Mouse (Mus musculus) embryonic facial prominence, embryonic 14.5 days (tissue): ENCODE data around the gene Fbxo31. TPM values are rescaled to one million over a fixed set of nuclear protein-coding genes. Genes with fewer than 3 reads are reported as not detected.

Experiments
- ATAC-seq: fragments of 200-750 bp; cut with Nextera tagmentation; 2 replicates; pipeline ENCODE4 v1.8.0; 2017; ENCODE audit warnings: low read depth, moderate number of reproducible peaks, moderate TSS enrichment
- DNase-seq: peaks from one replicate; pipeline ENCODE4 v3.0.0-alpha.2; 2015; ENCODE audit warnings: low spot score
- H3K27ac ChIP-seq: fragments of 300-500 bp; sonication (generic); replicated peaks from 2 replicates; pipeline ENCODE4 v1.5.1; 2014; ENCODE audit warnings: low read depth, mild to moderate bottlenecking, low read length, moderate library complexity
- H3K27me3 ChIP-seq: fragments of 300-500 bp; sonication (generic); replicated peaks from 2 replicates; pipeline ENCODE4 v1.6.1; 2014; ENCODE audit warnings: low read length; ENCODE audit not compliant: control insufficient read depth, insufficient read depth
- H3K36me3 ChIP-seq: fragments of 300-500 bp; sonication (generic); 2 replicates; pipeline ENCODE4 v1.6.1; 2014; ENCODE audit warnings: low read length, mixed read lengths; ENCODE audit not compliant: control insufficient read depth, insufficient read depth
- H3K4me1 ChIP-seq: fragments of 300-500 bp; sonication (generic); 2 replicates; pipeline ENCODE4 v1.6.1; 2014; ENCODE audit warnings: antibody characterized with exemption, low read length; ENCODE audit not compliant: control insufficient read depth, insufficient read depth
- H3K4me2 ChIP-seq: fragments of 300-500 bp; sonication (generic); 2 replicates; pipeline ENCODE4 v1.6.1; 2014; ENCODE audit warnings: low read depth, mild to moderate bottlenecking, low read length, moderate library complexity, mixed read lengths
- H3K4me3 ChIP-seq: fragments of 300-500 bp; sonication (generic); 2 replicates; pipeline ENCODE4 v1.5.1; 2014; ENCODE audit warnings: low read depth, mild to moderate bottlenecking, low read length
- H3K9ac ChIP-seq: fragments of 300-500 bp; sonication (generic); 2 replicates; pipeline ENCODE4 v1.6.1; 2014; ENCODE audit warnings: low read depth, mild to moderate bottlenecking, low read length, moderate library complexity, mixed read lengths
- H3K9me3 ChIP-seq: fragments of 300-500 bp; sonication (generic); 2 replicates; pipeline ENCODE4 v1.6.1; 2016; ENCODE audit warnings: low read length; ENCODE audit not compliant: control insufficient read depth
- WGBS: fragments of 180-500 bp; shearing (Covaris S2); extraction: QIAGEN DNeasy Blood & Tissue Kit; methylation state at CpG from one replicate; pipeline ENCODE4 v1.1.7; 2014; 5-methylcytosine and 5-hydroxymethylcytosine counted together
- polyA plus RNA-seq: library from polyadenylated mRNA; unstranded; fragments of >200 nt; fragmentation: Nextera tagmentation; extraction: Ambion mirVana; gene quantifications from 2 replicates; pipeline ENCODE4 v1.2.1, GENCODE M21; 2014

Fbxo31 gene
- polyA plus RNA-seq, 1 experiment from 2014 or later = 15.3 TPM

DNA sequence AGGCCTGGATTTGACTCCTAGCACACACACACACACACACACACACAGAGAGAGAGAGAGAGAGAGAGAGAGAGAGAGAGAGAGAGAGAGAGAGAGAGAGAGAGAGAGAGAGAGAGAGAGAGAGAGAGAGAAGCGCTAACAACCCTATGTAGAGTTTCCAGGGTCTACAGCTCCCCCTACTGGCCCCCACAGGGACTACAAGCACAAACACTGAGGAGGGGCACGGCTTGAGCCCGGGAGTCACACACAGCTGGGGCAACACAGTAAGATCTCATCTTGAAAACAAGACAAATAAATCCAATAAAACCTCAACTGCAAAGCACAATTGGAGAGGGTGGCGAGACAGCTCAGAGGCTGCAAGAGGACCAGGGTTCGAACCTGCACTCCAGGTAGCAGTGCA, 46.2 kb downstream of the Fbxo31 start:
- Histone ChIP-seq H3K27me3 (no peaks in the 10 kb centered on the region; the same call in 1 of the 2 replicates), H3K4me3 (no peak overlapping the region), H3K9ac (no peak overlapping the region), H3K4me2 (no peak overlapping the region), H3K9me3 (no peaks in the 10 kb centered on the region), H3K4me1 (peaks cover under 1% of the 10 kb centered on the region; the same call in 1 of the 2 replicates), H3K27ac (no peak overlapping the region), H3K36me3 (no peaks in the 10 kb centered on the region)
- WGBS = 41% methylated on average over 5 of the region's 5 CpGs
- DNase-seq (no peak), ATAC-seq (no peak)

DNA sequence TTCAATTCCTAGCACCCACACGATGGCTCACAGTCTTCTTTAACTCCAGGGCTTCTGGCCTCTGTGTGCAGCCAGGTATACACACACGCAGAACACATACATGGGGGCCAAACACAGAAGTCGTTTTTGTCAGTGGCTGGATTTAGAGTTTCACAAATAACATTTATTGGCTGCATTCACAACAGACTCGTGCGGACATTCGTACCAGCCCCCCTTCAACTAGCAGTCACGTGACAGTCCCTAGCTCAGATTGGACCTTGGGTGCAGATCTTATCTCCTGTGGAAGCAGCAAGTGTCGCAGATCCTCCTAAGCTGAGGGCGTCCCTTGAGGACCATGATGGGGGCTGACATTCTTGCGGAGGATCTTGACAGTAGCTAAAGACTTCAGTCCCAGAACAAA, 48.0 kb downstream of the Fbxo31 start:
- H3K9ac ChIP-seq = no peak overlapping the region
- H3K27ac ChIP-seq = no peak overlapping the region
- DNase-seq = no peak
- no peaks in the 10 kb centered on the region for H3K36me3 ChIP-seq
- peaks cover 11% of the 10 kb centered on the region; the same call in 1 of the 2 replicates for H3K4me1 ChIP-seq
- H3K4me3 ChIP-seq = no peak overlapping the region
- no peak overlapping the region for H3K4me2 ChIP-seq
- WGBS = 78% methylated on average over 10 of the region's 10 CpGs
- H3K27me3 ChIP-seq = no peaks in the 10 kb centered on the region; the same call in 1 of the 2 replicates
- H3K9me3 ChIP-seq = no peaks in the 10 kb centered on the region
- no peak for ATAC-seq

DNA sequence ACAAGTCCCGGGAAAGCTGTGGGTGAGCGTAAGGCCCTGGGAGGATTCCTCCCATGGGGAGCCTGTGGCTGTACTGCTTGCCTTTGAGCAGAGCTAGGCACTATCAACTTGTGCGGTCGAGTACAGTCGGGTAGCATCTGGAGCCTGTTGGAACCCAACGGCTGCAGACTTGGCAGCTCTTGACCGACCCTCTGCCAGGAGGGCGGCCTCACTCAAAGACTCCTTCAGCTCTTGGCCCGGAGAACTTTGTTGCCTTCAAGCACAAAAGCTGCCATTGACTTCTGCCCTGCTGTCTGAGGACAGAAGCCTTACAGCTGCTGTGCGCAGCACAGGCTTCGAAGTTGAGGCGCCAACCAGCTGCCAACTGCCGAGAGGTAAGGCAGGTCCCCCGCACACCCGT, 49.8 kb downstream of the Fbxo31 start:
- no peaks in the 10 kb centered on the region; the same call in none of the 2 replicates for H3K27me3 ChIP-seq
- peaks cover 11% of the 10 kb centered on the region; the same call in 1 of the 2 replicates for H3K4me1 ChIP-seq
- no peak overlapping the region for H3K4me3 ChIP-seq
- no peak overlapping the region for H3K4me2 ChIP-seq
- DNase-seq (no peak), ATAC-seq (no peak)
- H3K36me3 ChIP-seq = no peaks in the 10 kb centered on the region
- WGBS = 78% methylated on average over 15 of the region's 15 CpGs
- no peaks in the 10 kb centered on the region for H3K9me3 ChIP-seq
- no peak overlapping the region for H3K9ac ChIP-seq
- H3K27ac ChIP-seq = no peak overlapping the region

DNA sequence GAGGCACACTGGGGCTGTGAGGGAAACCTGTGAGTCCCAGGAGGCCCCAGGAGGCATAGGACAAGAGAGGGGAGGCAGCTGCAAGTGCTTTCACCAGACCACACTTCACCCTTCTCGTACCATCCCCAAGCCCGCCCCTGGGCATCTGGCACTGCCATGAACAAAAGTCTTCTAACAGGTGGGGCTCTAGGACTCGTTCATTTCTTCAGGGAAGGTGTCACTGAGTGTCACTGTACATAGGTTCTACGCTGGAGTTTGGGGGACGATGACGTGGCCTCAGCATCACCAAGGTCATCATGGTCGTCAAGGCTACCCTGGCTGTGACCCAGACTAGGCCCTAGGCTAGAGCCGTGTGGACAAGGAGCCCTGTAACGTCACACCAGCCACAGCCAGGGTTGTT, 50.9 kb downstream of the Fbxo31 start:
- no peak for DNase-seq
- H3K4me3 ChIP-seq = no peak overlapping the region
- peaks cover 11% of the 10 kb centered on the region; the same call in 1 of the 2 replicates for H3K4me1 ChIP-seq

DNA sequence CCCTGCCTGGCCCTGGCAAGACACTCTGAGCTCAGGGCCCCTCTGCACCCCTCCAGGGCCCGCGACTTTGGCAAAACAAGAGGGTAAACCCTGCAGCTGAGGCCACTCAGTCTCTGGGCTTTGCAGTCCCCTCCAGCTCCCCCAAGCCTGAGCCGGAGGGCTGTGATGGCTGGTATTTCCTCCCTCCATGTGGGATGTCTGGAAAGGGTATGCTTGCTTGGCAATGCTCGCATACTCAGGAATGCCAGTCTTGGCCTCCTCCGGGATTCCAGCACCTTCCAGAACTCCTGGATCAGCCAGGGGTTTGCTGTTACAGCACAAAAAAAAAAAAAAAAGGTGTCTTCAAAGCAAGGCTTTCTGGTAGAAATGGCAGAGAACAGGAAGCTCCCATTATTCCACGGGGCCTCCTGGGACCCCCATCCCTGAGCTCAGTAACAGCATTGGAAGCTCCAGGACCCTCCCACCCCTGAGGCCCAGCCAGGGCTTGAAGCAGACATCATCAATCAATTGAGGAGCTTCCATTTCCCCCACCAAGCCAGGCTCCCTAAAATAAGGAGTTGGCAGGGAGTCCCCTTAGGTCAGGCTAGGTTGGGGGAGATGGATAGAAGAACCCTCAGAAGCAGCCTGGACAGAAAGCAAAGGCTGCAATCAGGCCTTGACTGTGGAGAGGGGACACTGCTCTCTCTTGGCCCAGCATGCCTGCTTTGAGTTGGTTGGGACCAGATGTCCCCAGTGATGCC, 51.6 kb downstream of the Fbxo31 start:
- no peaks in the 10 kb centered on the region; the same call in none of the 2 replicates for H3K27me3 ChIP-seq
- no peak overlapping the region for H3K4me2 ChIP-seq
- no peaks in the 10 kb centered on the region for H3K9me3 ChIP-seq
- peaks cover 11% of the 10 kb centered on the region; the same call in 1 of the 2 replicates for H3K4me1 ChIP-seq
- ATAC-seq (no peak), DNase-seq (peak; percentile 46)
- H3K36me3 ChIP-seq = no peaks in the 10 kb centered on the region
- H3K9ac ChIP-seq = no peak overlapping the region
- WGBS = 49% methylated on average over 6 of the region's 6 CpGs
- H3K27ac ChIP-seq = no peak overlapping the region
- H3K4me3 ChIP-seq = no peak overlapping the region

More for the DNA sequence above, 50.9 kb downstream of the Fbxo31 start:
- no peak for ATAC-seq
- Histone ChIP-seq H3K9me3 (no peaks in the 10 kb centered on the region), H3K9ac (no peak overlapping the region), H3K36me3 (no peaks in the 10 kb centered on the region), H3K4me2 (no peak overlapping the region), H3K27me3 (no peaks in the 10 kb centered on the region; the same call in none of the 2 replicates), H3K27ac (no peak overlapping the region)
- WGBS = 76% methylated on average over 7 of the region's 9 CpGs

DNA sequence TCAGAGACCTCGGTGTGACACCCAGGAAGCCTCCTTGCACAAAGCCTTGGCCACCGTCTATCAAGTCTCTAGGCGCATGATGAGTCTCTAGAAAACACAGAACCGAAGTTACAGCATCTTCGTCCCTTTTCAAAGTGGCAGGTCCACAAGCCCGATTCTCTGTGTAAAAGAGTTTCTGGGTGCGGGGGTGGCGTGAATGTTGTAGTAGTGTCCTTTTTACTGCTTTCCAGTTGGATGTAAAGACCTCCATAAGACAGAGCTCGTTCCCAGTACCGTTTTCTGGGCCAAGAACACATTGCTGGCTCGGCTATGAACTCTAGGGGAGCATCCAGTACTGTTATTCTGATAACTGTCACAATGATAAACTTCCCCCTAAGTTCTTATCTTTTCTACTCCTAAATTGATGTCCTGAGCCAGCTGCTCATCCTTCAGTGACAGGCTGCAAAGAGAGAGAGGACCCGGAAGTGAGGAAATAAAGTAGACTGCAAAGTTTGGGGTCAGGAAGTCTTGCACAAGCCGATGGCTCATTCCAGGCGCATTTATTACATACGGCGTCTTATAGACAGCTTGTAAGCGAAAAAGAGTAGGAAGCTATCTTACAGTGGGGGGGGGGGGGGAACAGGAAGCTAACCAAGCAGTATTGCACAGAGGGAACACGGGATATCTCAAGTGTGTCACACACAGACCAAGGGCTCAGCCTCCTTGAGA, 53.3 kb downstream of the Fbxo31 start:
- 79% methylated on average over 18 of the region's 18 CpGs for WGBS
- DNase-seq (no peak), ATAC-seq (no peak)

DNA sequence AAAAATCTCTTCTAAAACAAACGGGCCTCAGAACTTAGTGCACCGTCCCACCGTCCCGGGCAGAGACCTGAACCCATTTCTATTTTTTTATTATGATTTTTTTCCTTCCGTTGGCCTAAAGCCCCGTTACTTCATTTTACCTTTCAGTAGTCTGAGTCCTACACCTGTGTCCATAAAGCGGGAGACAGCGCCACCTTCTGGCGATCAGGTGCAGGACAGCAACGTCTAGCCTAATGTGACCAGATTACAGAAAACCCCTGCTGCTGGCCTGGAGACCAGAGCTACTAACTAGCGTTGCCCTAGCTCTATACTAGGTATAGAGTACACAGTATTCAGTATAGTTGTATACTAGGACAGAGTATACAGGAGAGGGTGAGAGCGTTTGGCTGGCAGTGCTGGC, 65.2 kb downstream of the Fbxo31 start:
- Histone ChIP-seq H3K9ac (0 out of 2 replicates have a peak overlapping the region, but pooled peaks have one; percentile 5), H3K4me1 (no peaks in the 10 kb centered on the region), H3K27me3 (peaks cover 7% of the 10 kb centered on the region), H3K9me3 (no peaks in the 10 kb centered on the region), H3K27ac (no peak overlapping the region), H3K4me2 (no peak overlapping the region), H3K36me3 (no peaks in the 10 kb centered on the region), H3K4me3 (no peak overlapping the region)
- ATAC-seq (peak; percentile 73), DNase-seq (peak; percentile 78)
- 3% methylated on average over 12 of the region's 12 CpGs for WGBS

More for the DNA sequence above, 53.3 kb downstream of the Fbxo31 start:
- Histone ChIP-seq H3K27me3 (no peaks in the 10 kb centered on the region; the same call in 1 of the 2 replicates), H3K4me1 (peaks cover 11% of the 10 kb centered on the region; the same call in 1 of the 2 replicates), H3K4me2 (no peak overlapping the region), H3K4me3 (no peak overlapping the region), H3K27ac (no peak overlapping the region), H3K9ac (no peak overlapping the region), H3K36me3 (no peaks in the 10 kb centered on the region), H3K9me3 (no peaks in the 10 kb centered on the region)

DNA sequence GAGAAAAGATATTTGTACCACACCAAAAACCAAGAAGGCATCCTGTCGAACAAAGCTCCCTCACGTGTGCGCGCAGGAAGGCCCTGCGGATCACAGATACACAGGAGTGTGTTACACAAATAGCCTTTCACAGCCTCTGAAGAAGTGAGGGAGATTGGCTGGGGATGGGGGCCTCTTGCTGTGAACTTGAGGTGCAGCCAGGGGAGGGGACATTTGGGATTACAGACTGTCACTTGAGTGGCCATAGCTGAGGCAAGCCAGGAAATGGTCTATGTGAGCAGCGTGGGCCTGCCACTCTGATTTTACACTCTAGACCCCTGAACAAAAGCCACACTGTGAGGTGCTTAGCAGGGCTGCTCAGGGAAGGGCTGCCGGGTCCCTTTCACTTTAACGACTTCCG, 66.9 kb downstream of the Fbxo31 start:
- Histone ChIP-seq H3K27ac (no peak overlapping the region), H3K4me1 (no peaks in the 10 kb centered on the region; the same call in 1 of the 2 replicates), H3K9me3 (no peaks in the 10 kb centered on the region), H3K27me3 (peaks cover 7% of the 10 kb centered on the region), H3K4me2 (no peak overlapping the region), H3K4me3 (no peak overlapping the region), H3K36me3 (no peaks in the 10 kb centered on the region), H3K9ac (no peak overlapping the region)
- WGBS = 44% methylated on average over 9 of the region's 9 CpGs
- no peak for DNase-seq
- no peak for ATAC-seq
